Mouse (Mus musculus): ENCODE results near the gene Fcgr3.
A peak's percentile ranks its signal among the peaks of the same experiment; 100 is the strongest.
"Not testable (repeated sequence)": the region's sequence is repeated elsewhere in the genome, so short reads cannot be mapped to it uniquely, and the experiment has no call there.

The Fcgr3 gene

GRCm38 (mm10) chr1:171064491-171065242 lies at the start of gene Fcgr3:
Fcgr3 (minus strand) TSS chr1:171064935.
- peak; percentile 70 for DNase-seq

- DNase-seq: peak; percentile 95
Measured at GRCm38 (mm10) chr1:171113873-171114299, 49.2 kb upstream of the Fcgr3 start, which contains the start of gene Cfap126. Cfap126 (plus strand) TSS chr1:171113918.

GRCm38 (mm10) chr1:171112986-171113385 lies 48.3 kb upstream of the Fcgr3 start:
- DNase-seq: no peak

DNA sequence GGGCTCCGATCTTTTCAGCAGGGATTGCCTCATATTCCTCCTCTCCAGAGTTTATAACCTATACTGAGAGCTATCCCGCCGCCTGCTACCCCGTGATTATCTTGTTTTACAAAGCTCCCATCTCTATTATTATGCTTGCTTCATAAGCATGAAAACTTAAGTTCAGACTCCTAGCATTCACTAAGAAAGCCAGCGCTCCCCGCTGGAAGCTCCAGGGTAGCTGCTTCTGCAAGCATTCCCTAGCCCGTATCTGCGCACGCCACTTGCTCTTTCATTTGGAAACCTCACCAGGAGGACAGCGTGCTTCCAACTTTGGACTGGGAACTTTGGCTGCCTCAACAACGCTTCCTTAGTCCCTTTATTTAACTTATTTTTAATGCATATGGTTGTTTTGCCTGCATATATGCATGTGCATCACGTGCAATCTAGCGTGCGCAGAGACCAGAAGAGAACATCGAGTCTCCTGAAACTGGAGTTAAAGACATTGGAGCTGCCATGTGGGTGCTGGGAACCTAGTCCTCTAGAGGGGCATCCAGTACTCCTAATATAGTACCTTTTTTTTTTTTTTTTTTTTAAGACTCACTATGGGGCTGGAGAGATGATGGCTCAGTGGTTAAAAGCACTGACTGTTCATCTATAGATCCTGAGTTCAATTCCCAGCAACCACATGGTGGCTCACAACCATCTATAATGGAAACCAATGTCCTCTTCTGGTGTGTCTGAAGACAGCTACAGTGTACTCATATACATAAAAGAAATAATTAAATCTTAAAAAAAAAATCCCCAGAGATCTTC lies 47.2 kb upstream of the Fcgr3 start:
- DNase-seq: peak; percentile 69

DNA sequence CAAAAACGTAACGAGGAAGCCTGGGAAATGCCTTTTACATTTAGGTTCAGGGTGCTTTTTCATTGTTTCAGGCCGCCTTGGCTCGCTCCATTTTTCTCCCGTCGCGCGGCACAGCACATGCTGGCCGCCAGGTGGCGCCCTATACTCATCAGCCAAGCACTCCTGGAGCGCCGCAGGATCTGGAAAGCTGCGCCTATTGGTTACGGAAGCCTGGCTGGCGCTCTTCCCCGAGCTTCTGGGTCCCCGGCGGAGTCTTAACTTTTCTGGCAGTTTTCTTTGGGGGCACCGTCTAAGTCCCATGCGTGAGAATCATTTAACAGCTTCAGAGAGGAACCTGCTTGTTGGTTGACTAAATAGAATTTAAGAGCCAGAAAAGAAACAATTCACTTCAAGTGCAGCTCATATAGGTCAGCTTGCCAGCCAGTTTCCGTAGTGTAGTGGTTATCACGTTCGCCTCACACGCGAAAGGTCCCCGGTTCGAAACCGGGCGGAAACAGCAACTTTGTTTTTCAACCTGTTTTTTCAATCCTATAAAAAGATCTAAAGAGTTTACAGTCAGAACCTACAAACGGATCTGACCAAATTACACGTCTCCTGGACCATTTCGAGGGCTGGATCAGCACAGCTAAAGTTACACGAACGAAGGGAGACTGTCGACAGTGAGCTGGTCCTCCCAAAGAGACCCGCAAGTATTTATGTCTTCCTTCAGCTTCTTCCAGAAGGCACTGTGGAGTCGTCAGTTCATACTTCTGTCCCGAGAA lies 46.5 kb upstream of the Fcgr3 start:
- DNase-seq: peak; percentile 97

DNA sequence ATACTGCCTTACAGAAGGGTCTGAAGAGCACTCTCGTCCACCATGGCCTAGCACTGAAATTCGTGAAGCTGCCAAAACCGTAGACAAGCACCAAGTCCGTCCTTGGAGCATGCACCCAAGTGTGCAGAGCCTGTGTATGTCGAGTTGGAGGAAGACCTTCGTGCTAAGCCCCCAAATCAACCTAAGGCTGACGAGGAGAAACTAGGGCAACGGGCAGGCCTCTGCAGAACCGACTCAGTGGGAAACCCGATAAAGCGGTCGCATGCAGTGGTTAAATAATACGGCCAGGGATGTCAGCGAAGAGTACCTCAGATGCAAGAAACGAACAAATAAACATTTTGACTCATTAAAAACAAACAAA lies 45.9 kb upstream of the Fcgr3 start:
- DNase-seq: no peak

GRCm38 (mm10) chr1:171109620-171110019 lies 44.9 kb upstream of the Fcgr3 start:
- no peak for DNase-seq

- no peak for DNase-seq
Measured at GRCm38 (mm10) chr1:171105226-171105625, 40.5 kb upstream of the Fcgr3 start.

- DNase-seq: no peak
Measured at GRCm38 (mm10) chr1:171103179-171103840, 38.6 kb upstream of the Fcgr3 start.

DNA sequence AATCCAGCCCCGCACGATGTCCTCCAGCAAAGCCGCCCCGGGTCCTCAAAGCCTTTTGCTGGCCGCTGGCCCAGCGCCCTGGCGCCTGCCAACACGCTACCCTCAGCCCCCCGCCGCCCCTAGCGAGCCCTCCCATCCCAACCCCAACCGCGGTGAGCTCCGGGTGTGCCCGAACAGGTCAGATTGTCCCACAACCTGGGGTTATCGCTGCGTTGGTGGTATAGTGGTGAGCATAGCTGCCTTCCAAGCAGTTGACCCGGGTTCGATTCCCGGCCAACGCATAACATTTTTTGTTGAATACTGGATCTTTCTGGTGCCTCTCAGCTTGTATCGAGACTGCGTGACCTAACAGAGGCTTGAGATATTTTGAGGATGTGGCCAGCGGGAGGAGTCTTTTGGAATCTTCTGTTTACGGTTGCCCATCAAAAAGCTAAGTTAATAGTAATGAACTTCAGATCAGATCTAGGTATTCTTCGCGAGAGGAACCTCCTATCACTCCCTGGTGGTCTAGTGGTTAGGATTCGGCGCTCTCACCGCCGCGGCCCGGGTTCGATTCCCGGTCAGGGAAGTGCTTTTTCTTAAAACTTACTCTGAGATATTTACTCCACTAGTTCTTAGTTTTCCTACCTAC lies 37.9 kb upstream of the Fcgr3 start:
- peak; percentile 90 for DNase-seq

- peak; percentile 90 for DNase-seq
Measured at GRCm38 (mm10) chr1:171101733-171102546, 37.2 kb upstream of the Fcgr3 start.

GRCm38 (mm10) chr1:171101033-171101432 lies 36.3 kb upstream of the Fcgr3 start:
- no peak for DNase-seq

DNA sequence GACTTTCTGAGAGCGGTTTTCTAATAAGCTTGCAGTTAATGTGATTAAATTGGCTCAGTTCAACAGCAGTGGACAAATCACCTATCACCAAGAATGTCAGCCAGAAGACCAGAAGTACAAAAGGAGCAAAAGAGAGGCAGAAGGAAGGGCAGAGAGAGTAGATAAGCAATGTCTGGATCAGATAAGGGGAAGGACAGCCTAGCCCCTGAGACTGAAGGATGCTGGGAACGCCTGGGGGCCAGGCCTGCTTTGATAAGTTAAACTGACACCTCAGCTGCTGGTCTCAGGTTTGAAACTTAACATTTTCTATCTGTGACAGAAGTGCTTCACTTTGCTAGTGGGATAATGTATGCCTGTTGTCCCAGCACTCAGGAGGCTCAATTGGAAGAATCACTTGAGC lies 32.9 kb upstream of the Fcgr3 start:
- no peak for DNase-seq

DNA sequence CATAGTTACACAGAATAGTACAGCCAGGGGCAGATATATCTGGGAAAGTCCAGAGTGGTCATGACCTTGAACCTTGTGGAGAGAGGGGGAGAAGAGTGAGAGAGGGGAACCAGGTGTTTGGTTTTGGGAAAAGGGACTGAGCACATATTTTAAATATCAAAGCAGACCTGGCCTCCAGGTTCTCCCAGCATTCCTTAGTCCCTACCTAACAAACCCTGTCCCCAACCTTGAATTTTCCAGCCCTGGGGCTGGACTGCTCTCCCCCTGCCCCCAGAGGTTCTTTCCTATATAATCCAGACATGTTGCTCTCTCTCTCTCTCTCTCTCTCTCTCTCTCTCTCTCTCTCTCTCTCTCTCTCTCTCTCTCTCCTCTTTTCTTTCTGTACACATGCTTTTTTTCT lies 32.4 kb upstream of the Fcgr3 start:
- no peak for DNase-seq

- peak; percentile 53 for DNase-seq
Measured at GRCm38 (mm10) chr1:171096110-171096964, 31.6 kb upstream of the Fcgr3 start.

DNA sequence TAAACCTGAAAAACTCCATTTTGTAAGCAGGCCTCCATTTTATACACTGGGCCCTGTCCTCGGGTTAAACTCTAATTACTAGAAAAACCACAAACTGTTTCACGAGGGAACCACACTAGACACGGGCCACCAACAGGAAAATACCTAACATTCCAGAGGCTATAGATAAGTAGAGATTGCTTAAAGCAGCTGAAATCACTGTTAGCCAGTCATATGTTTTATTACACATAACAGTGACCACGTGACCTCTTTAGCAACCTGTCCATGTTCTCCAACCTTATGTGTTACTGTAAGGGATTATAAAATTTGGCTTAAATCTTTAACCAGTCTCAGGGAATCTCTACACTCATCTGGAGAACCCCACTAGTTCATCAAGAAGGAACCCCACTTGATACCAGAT lies 29.7 kb upstream of the Fcgr3 start:
- DNase-seq: no peak

DNA sequence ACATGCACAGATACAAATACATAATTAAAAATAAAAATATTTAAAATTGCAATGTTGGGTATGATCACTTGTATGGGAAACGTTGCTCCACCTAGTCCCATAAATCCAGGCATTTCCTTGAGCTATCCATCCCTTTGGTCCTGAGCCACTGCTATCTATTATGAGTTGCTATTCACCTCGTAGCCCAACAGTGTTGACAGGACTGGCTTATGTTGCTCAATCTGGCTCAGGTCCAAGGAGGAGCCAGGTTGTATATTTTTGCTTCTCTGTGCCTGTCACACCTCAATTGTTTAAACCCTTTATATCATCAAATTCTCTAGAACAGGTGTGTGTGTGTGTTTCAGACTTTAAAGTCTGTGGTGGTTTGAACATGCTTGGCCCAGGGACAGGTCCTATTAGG lies 26.0 kb upstream of the Fcgr3 start:
- DNase-seq: no peak

GRCm38 (mm10) chr1:171089891-171090290 lies 25.2 kb upstream of the Fcgr3 start:
- DNase-seq: no peak

DNA sequence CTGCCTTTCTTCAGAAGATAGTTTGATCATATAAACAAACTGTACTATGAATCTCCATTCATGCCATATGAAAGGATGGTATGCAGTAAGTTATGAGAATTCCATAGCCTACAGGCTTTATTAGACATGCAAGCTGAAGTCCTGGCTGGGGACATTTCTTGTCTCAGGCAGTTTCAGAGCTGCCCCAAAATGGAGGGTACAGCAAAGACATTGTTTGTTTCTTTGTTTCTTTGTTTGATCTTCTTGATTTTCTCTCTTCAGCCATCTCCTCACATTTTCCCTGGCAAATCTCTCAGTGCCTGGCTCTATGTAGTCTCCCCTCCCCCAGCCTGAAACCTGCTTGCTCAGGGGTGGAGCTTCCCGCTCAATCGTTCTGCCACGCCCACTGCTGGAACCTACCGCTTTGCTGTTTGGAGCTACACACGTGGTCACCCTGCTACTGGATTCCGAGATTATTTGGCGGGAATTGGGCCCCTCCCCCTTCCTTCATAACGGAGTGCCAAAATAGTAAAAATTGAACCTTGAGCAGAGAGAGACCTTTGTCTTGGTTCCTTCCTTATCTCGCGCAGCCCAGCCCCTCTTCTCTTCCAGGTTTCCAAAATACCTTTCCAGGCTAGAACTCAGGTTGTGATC lies 23.6 kb upstream of the Fcgr3 start:
- not testable (repeated sequence) for DNase-seq

DNA sequence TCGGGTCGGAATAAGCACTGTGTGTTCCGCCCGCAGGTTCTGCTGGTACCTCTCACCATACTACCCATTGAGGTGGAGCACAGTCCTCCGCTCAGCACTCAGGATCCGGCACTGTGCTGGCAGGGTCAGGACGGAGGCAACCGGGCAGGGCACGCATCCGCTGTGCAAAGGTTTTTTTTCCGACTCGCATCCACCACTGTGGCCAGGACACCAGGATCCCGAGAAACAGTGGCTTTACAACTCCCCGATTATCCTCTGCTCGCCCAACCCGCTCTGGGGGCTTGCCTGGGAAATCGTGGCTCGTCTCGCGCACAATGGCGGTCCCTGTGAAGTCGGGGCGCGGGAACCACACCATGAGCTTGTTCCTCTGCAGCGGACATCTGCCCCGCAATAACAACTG lies 21.0 kb upstream of the Fcgr3 start:
- DNase-seq: no peak
